Mouse (Mus musculus): ENCODE data around the gene Sgcb. TPM values are rescaled to one million over a fixed set of nuclear protein-coding genes. Genes with fewer than 3 reads are reported as not detected.
"Not testable (repeated sequence)": the region's sequence is repeated elsewhere in the genome, so short reads cannot be mapped to it uniquely, and the experiment has no call there.

The Sgcb gene
- polyA plus RNA-seq, 1 experiment from 2014 or later: 25.5 TPM

DNA sequence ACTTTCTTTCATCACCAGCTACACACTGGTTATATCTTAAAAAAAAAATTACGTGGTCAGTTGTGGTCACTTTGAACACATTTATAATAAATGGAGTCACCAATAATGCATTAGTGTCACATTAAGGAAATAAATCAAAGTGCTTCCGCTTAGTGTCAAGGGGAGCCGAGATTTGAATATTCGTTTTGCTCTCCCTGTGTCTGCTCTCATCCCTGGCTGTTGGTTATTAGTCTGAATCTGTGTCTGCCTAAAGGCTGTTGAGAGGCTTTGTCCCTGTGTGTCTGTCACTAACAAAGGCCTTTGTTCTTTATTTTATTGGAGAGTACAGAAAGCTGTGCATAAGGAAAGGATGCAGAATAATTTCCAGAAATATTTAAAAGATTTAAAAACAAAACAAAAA, 61.0 kb downstream of the Sgcb start:
- Histone ChIP-seq H3K4me2 (replicated peaks; ENCODE audit: low read depth, low read length) (no peak overlapping the region), H3K4me3 (ENCODE audit: low read length) (no peak overlapping the region), H3K9ac (replicated peaks; ENCODE audit: low read length) (no peak overlapping the region), H3K4me1 (ENCODE audit: insufficient read depth, low read length) (no peaks in the 10 kb centered on the region), H3K9me3 (ENCODE audit: low read length) (no peaks in the 10 kb centered on the region), H3K36me3 (ENCODE audit: insufficient read depth, low read length) (no peaks in the 10 kb centered on the region), H3K27me3 (ENCODE audit: insufficient read depth, low read length) (no peaks in the 10 kb centered on the region), H3K27ac (ENCODE audit: low read length) (no peak overlapping the region)
- WGBS: 68% methylated on average over 4 of the region's 4 CpGs
- no peak for ATAC-seq (ENCODE audit: low FRiP score, low TSS enrichment)

DNA sequence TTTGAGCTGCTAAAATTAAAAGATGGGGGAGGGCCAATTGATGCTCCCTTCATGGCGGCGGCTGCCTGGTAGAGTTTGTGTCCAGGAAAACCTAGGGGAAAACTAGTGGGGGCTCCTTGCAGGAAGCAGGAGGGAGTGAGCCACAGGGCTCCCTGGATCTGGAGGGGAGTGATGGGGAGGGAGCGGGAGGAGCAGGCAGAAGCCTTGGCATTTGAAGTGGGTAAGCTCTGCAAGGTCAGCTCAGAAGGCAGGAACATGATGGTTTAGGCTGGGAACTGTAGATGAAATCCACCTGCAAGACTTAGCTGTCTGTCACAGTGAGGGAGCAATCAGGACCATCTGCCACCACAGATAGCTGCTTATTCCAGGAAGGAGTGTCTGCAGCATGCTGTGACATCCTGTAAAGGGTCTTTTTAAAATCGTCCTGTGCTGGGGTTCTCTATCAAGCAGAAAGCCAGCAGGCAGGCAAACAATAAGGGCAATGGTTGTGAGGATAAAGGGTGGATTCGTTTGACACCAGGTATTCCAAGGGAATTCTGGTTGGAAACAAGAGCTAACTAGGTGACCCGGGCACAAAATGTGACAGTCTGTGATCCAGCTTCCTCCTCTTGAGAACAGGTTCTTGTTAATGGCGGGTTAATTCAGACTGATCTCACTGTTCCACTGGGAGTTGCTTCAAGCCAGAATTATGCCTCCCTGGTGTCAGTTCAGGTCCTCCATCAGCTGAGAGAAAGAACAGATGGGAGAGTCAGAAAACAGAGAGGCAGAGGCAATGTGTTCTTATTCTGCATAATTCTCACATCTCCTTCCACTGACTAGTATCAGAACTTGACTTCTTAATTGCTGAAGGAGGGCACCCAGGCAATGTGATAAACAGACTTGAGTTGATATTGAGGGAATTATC, 62.1 kb downstream of the Sgcb start:
- Histone ChIP-seq H3K36me3 (ENCODE audit: insufficient read depth, low read length) (no peaks in the 10 kb centered on the region), H3K9ac (replicated peaks; ENCODE audit: low read length) (no peak overlapping the region), H3K4me1 (ENCODE audit: insufficient read depth, low read length) (no peaks in the 10 kb centered on the region), H3K27me3 (ENCODE audit: insufficient read depth, low read length) (no peaks in the 10 kb centered on the region), H3K4me3 (ENCODE audit: low read length) (no peak overlapping the region), H3K9me3 (ENCODE audit: low read length) (no peaks in the 10 kb centered on the region), H3K4me2 (replicated peaks; ENCODE audit: low read depth, low read length) (no peak overlapping the region), H3K27ac (ENCODE audit: low read length) (no peak overlapping the region)
- ATAC-seq (ENCODE audit: low FRiP score, low TSS enrichment): no peak
- 31% methylated on average over 7 of the region's 7 CpGs for WGBS

DNA sequence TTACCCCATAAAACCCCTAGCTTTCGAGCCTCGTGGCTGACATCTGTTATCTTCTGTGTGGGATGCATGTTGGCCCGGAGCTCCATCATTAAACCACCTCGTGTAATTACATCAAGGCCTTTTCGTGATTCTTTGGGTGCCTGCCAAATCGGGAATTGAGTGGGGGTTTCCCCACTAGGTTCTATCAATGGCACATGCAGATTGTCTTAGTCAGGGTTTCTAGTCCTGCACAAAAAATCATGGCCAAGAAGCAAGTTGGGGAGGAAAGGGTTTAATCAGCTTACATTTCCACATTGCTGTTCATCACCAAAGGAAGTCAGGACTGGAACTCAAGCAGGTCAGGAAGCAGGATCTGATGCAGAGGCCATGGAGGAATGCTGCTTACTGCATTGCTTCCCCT, 63.6 kb downstream of the Sgcb start:
- H3K4me2 ChIP-seq (replicated peaks; ENCODE audit: low read depth, low read length); ATAC-seq (ENCODE audit: low FRiP score, low TSS enrichment); H3K4me1 ChIP-seq (ENCODE audit: insufficient read depth, low read length); H3K9me3 ChIP-seq (ENCODE audit: low read length); H3K27me3 ChIP-seq (ENCODE audit: insufficient read depth, low read length); H3K4me3 ChIP-seq (ENCODE audit: low read length); H3K9ac ChIP-seq (replicated peaks; ENCODE audit: low read length); H3K27ac ChIP-seq (ENCODE audit: low read length); H3K36me3 ChIP-seq (ENCODE audit: insufficient read depth, low read length): not testable (repeated sequence)
- WGBS: 70% methylated on average over 6 of the region's 6 CpGs

Other genes with a start within 250 kb of the Sgcb start
- 1.3 and 1.4 TPM in 2 replicates for gene Cwh43, start 241.7 kb downstream of the Sgcb start, polyA plus RNA-seq (2015; fragmentation: Nextera tagmentation; extraction: Ambion mirVana)
- gene Dcun1d4, start 166.8 kb downstream of the Sgcb start, polyA plus RNA-seq (2015; fragmentation: Nextera tagmentation; extraction: Ambion mirVana): 24.0 and 24.1 TPM in 2 replicates
- 0.34 and 0.62 TPM in 2 replicates for gene Lrrc66, start 15.3 kb downstream of the Sgcb start, polyA plus RNA-seq (2015; fragmentation: Nextera tagmentation; extraction: Ambion mirVana)
- 0.20 and 0.31 TPM in 2 replicates for gene Spata18, start 3.6 kb upstream of the Sgcb start, polyA plus RNA-seq (2015; fragmentation: Nextera tagmentation; extraction: Ambion mirVana)

All from kidney, embryonic 16.5 days (tissue).